Mouse (Mus musculus): ENCODE measurements around the gene Ndufs1.

Ndufs1 gene

GRCm38 (mm10) chr1:63140231-63140630 is 36.4 kb downstream of the Ndufs1 start:
- CTCF ChIA-PET = interaction anchor here in 1 of 4 experiments (0.6 to 0.8 kb wide), 2 partner anchors 28 to 65 kb away, joined by 3 to 6 read pairs; no protein-coding TSS in a partner anchor
- POLR2A ChIA-PET = interaction anchor here (0.5 to 3.5 kb wide), 19 partner anchors 9 to 107 kb away, joined by 3 to 18 read pairs (median 3); partner anchors contain the start of genes Eef1b2 (in 2 of the 4) and Ndufs1 (in 2 of the 4)

DNA sequence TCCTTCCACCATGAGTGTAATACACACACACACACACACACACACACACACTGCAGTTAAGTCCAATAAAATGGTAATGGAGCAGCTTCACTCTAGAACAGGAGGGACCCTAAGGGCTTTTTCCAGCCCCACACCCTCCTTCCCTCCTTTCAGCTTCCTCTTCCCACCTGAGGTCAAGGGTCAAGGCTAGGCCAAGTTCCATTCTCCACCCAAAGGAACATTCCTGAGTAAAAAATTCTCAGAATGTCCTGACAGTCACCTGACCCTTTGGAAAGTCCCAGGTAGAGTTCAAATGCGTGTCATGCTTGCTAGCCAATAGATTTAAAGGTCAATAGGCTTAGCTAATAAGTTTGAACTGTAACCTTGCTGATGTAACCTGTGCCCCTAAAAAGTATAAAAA is 38.0 kb downstream of the Ndufs1 start:
- POLR2A ChIA-PET = interaction anchor here (0.6 to 4.6 kb wide), 58 partner anchors 8 to 982 kb away, joined by 3 to 57 read pairs (median 4); partner anchors contain the start of genes Eef1b2 (in 3 of the 4), Ndufs1 (in 3 of the 4) and Ino80d (in 2 of the 4)
- CTCF ChIA-PET = interaction anchor here in 3 of 4 experiments (0.6 to 1.0 kb wide), 5 partner anchors 23 to 438 kb away, joined by 3 read pairs; no protein-coding TSS in a partner anchor

- ChIA-PET POLR2A (interaction anchor here (0.6 to 4.6 kb wide), 56 partner anchors 9 to 401 kb away, joined by 3 to 57 read pairs (median 4); partner anchors contain the start of genes Eef1b2 (in 3 of the 4), Ino80d (in 3 of the 4) and Ndufs1 (in 3 of the 4)), CTCF (interaction anchor here in 2 of 4 experiments (0.6 kb wide), 3 partner anchors 31 to 437 kb away, joined by 3 read pairs; no protein-coding TSS in a partner anchor)
These were observed 38.7 kb downstream of the Ndufs1 start for GRCm38 (mm10) chr1:63137971-63138370.

GRCm38 (mm10) chr1:63134530-63134929 is 42.1 kb downstream of the Ndufs1 start:
- POLR2A ChIA-PET = interaction anchor here in 1 of 4 experiments (0.6 to 4.6 kb wide), 5 partner anchors 8 to 71 kb away, joined by 3 to 57 read pairs (median 3); no protein-coding TSS in a partner anchor

DNA sequence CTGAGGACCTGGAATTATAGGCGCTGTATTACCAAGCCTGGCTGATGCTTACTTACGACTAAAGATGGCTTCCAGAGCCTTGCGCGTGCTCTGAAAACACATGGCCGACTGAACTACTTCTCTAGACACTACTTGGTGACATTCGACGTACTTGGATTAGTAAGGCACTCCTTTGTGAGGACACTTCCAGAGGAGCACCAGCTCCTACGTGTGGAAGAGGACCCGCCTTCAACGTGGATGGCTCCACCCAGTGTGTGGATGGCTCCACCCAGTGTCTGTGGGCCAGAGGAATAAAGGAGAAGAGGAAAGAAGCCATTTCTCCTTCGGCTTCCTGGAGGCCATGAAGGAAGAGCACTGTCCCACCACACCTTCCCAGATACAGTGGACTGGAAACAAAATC is 44.9 kb downstream of the Ndufs1 start:
- POLR2A ChIA-PET = interaction anchor here in 3 of 4 experiments (0.7 to 3.3 kb wide), 26 partner anchors 8 to 357 kb away, joined by 3 to 28 read pairs (median 4); partner anchors contain the start of gene Ino80d (in 3 of the 3)
- CTCF ChIA-PET = no interaction called here

More at GRCm38 (mm10) chr1:63134530-63134929, 42.1 kb downstream of the Ndufs1 start:
- CTCF ChIA-PET = interaction anchor here in 1 of 4 experiments (0.6 kb wide), 1 partner anchor 30 kb away, joined by 3 read pairs; no protein-coding TSS in a partner anchor

DNA sequence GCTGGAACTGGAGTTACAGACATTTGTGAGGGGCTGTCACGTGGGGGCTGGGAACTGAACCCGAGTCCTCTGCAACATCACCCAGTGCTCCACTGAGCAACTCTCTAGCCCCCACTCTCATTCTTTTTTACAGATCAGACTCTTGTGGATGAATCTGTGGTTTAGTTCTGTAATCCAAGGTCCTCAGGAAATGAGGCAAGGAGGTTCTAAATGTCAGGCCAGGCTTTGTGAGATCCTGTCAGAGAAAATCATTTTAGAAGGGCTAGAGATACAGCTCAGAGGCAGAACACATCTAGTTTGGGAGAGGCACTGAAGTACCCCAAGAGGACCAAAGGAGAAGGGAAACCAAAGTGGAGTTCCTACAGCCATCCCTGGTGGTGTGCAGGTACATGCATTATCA is 45.8 kb downstream of the Ndufs1 start:
- ChIA-PET CTCF (no interaction called here), POLR2A (interaction anchor here in 3 of 4 experiments (0.7 to 3.3 kb wide), 15 partner anchors 9 to 71 kb away, joined by 3 to 28 read pairs (median 4); partner anchors contain the start of gene Ino80d (in 2 of the 3))

DNA sequence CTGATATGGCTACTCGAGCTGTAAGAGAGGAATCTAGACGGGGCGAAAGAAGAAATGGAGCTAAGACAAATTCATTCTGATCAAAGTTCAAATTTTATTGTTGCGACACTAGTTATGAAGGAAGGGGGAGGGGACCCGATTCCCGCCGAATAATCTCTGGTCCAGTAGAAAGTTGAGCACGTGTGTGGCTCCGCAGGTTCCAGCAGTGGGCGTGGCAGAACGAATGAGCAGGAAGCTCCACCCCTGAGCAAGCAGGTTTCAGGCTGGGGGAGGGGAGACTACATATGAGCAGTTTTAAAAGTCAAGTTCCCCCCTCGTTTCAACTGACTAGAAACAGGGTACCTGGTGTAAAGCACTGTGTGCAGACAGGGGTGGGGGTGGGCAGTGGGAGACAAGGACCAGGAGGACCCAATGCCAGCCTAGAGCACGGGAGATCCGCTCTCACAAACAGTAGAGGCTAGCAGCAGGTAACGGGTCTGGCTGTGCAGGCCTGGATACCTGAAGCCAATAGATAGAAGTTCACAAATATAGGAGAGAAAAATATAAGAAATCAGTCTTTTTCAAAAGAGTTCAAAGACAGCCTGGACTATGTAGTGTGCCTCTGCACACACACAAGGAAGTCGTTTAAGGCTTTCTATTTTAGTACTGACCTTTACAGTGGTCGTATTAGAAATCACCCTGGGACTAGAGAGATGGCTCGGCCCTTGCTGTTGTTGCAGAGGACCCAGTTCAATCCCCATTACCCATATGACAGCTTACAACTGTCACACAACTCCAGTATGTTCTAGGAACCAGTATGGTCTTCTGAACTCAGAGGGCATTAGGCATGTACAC is 46.6 kb downstream of the Ndufs1 start:
- ChIA-PET POLR2A (interaction anchor here in 3 of 4 experiments (0.6 to 7.8 kb wide), 13 partner anchors 7 to 1199 kb away, joined by 3 to 57 read pairs (median 4); partner anchors contain the start of gene Ino80d (in 2 of the 3)), CTCF (no interaction called here)

- ChIA-PET CTCF (no interaction called here), POLR2A (interaction anchor here in 3 of 4 experiments (0.6 to 7.8 kb wide), 9 partner anchors 8 to 1198 kb away, joined by 3 to 57 read pairs (median 4); no protein-coding TSS in a partner anchor)
These were observed 47.4 kb downstream of the Ndufs1 start for GRCm38 (mm10) chr1:63129273-63129672.

GRCm38 (mm10) chr1:63126206-63126605 is 50.4 kb downstream of the Ndufs1 start:
- ChIA-PET POLR2A (interaction anchor here in 2 of 4 experiments (1.0 to 7.8 kb wide), 6 partner anchors 10 to 45 kb away, joined by 3 to 57 read pairs (median 6); partner anchors contain the start of gene Ino80d (in 1 of the 2)), CTCF (no interaction called here)

DNA sequence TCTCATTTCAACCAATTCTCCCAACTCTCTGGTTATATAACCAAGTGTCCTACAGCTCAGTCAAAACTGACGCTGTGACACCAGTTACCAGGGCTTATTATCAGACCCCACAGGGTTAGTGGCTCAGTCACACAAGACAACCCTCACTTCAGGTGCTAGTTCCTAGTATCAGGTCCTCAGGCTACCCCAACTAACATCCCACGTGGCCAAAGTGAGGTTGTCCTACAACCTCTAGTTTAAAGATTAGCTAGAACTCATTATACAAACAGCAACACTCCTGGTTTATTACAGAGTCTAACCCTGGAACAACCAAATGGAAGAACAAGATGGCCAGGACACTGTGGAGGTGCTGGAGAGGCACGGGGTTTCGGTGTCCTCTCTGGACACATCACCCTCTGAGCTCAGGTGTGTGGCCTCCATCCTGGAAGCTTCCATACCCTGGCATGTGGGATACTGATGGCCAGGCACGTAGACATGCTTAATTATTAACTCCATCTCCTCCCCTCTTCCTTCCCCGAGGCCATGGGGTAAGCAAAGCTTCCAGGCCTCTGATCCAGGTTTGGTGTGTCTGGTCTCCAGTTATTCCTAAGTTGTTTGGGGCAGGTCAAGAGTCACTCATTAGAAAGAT is 52.7 kb downstream of the Ndufs1 start:
- POLR2A ChIA-PET = interaction anchor here in 3 of 4 experiments (0.7 to 7.8 kb wide), 9 partner anchors 8 to 57 kb away, joined by 3 to 57 read pairs (median 4); partner anchors contain the start of gene Ino80d (in 1 of the 3)
- CTCF ChIA-PET = interaction anchor here in 1 of 4 experiments (0.6 kb wide), 1 partner anchor 41 kb away, joined by 3 read pairs; no protein-coding TSS in a partner anchor

DNA sequence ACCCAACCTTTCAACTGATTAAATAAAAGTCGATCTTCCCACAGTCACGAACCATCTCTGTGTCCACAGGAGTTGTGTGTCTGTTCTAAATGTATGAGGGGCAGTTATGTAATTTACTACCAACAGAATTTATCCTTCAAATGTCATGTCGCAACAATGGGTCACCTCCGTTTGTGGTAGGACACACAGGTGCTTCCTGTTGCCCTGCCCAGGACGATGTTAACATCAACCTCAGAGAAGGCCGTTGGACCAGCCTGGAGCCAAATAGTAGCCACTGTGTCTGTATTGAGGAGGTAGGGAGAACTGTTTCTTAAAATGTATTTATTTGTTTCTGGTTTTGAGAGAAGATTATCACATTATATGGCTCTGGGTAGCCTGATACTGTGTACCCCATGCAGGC is 54.6 kb downstream of the Ndufs1 start:
- ChIA-PET CTCF (no interaction called here), POLR2A (interaction anchor here in 1 of 4 experiments (0.9 kb wide), 1 partner anchor 16 kb away, joined by 3 read pairs; no protein-coding TSS in a partner anchor)

DNA sequence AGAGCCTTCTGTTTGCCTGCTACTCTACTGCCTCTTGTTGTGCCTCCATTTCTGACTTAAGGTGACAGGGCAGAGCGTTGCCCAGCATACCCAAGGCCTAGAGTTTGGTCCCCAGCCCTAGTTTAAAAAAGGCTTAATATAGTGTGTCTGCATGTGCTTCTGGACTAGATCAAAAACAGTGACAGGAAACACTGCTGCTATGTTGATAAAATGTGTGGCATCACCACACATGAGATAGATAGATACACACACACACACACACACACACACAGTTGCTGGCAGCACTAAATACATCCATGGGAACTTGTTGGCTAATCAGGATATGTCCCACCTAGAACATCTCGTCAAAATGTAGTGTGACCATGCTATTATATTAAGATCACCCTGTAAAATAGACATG is 56.3 kb downstream of the Ndufs1 start:
- ChIA-PET CTCF (no interaction called here), POLR2A (interaction anchor here in 1 of 4 experiments (1.6 kb wide), 1 partner anchor 18 kb away, joined by 4 read pairs; no protein-coding TSS in a partner anchor)

DNA sequence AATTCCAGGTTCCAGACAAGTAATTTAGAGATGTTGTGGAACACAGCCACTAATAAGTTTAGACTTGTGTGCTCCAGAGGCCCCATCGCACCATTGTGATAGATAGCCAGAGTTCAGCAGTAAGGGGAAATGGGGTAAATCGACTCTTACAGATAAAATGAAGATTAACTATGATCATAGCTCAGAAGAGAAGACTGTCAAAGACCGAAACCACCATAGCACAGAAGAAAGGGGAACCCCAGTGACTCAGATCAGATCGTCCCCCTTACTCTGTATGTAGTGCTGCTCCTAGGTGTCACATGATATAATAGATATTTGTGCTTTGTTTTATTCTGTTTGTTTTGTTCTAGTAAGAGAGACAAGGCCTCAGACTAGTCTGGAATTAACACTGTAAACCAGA is 57.0 kb downstream of the Ndufs1 start:
- CTCF ChIA-PET = no interaction called here
- POLR2A ChIA-PET = interaction anchor here in 1 of 4 experiments (0.6 to 1.6 kb wide), 5 partner anchors 10 to 22 kb away, joined by 3 to 4 read pairs (median 4); no protein-coding TSS in a partner anchor

DNA sequence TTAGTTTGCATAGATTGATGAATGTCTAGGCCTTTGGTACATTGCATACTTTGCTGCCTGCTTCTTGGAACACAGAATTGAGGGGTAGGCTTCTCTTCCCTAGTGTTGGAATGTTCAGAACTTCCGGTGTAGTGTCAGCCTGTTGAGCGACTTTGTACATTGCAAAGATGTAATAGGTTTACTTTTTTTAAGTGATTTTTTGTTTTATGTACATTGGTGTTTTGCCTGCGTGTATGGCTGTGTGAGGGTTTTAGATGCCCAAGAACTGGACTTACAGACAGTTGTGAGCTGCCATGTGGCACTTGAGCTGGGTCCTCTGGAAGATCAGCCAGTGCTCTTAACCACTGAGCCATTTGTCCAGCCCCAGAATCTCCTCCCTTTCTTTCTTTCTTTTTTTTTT is 61.1 kb downstream of the Ndufs1 start:
- CTCF ChIA-PET = interaction anchor here in 3 of 4 experiments (0.7 to 1.3 kb wide), 5 partner anchors 23 to 159 kb away, joined by 3 to 4 read pairs (median 3); no protein-coding TSS in a partner anchor
- POLR2A ChIA-PET = interaction anchor here in 3 of 4 experiments (0.6 to 4.9 kb wide), 23 partner anchors 8 to 326 kb away, joined by 3 to 28 read pairs (median 5); partner anchors contain the start of genes Eef1b2 (in 1 of the 3) and Ndufs1 (in 1 of the 3)

DNA sequence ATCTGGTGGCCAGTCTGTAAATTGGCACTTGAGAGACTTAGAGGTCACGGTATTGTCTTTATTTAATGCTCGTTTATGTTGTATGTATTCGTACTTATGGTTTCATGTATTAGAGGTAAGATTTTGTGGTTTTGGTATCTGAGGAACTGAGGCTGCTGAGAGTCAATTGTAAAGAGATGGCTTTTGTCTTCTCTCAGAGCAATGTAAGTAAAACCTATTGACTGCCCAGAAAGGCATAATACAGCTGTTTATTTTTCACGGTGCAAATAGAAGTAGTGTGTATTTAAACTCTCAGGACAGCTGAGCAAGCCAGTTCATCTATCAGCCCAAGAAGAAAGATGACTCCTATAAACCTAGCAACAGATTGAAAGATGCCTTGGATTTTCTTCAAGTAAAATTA is 61.5 kb downstream of the Ndufs1 start:
- CTCF ChIA-PET = interaction anchor here in 3 of 4 experiments (0.6 to 1.3 kb wide), 5 partner anchors 8 to 160 kb away, joined by 3 to 12 read pairs (median 3); no protein-coding TSS in a partner anchor
- POLR2A ChIA-PET = interaction anchor here in 3 of 4 experiments (0.6 to 4.9 kb wide), 20 partner anchors 7 to 221 kb away, joined by 3 to 28 read pairs (median 6); no protein-coding TSS in a partner anchor

- POLR2A ChIA-PET = interaction anchor here in 3 of 4 experiments (0.5 to 4.9 kb wide), 26 partner anchors 9 to 371 kb away, joined by 3 to 28 read pairs (median 4); no protein-coding TSS in a partner anchor
- CTCF ChIA-PET = interaction anchor here in 3 of 4 experiments (0.6 to 1.1 kb wide), 3 partner anchors 27 to 54 kb away, joined by 3 to 9 read pairs (median 4); no protein-coding TSS in a partner anchor
These were observed 62.4 kb downstream of the Ndufs1 start, which contains the start of gene Ino80d for GRCm38 (mm10) chr1:63114136-63114781. TSS of gene Ino80d (minus strand) at chr1:63114667.

Measured in embryonic stem cell, embryonic (primary cell).